Mouse (Mus musculus): ENCODE results near the gene Mapk10. TPM values are rescaled to one million over a fixed set of nuclear protein-coding genes. Genes with fewer than 3 reads are reported as not detected.

Mapk10 gene
- polyA plus RNA-seq, 1 experiment from 2014 or later: 1.0 TPM

DNA sequence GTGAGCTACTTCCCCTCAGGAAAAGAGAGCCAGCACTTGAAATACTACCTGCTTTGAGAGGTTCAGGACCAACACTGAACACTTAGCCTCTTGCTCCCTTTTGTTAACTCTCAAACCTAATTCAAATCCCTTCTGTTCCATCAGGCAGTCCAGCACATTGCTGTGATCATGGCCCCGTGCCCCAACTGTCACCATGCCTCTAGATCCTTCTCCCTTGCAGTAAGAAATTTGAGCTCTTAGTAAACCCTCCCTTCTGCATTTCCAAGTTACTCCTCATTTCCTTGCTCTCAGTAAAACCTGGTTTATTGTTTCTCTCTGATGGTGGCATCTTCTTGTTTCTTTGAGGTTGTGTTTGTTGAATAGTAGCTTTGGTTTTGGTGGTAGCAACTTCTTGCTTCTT, 101.7 kb downstream of the Mapk10 start:
- Histone ChIP-seq H3K9ac (no peak overlapping the region), H3K4me1 (no peaks in the 10 kb centered on the region), H3K27ac (replicated peaks) (no peak overlapping the region), H3K27me3 (replicated peaks) (no peaks in the 10 kb centered on the region), H3K4me3 (no peak overlapping the region), H3K4me2 (no peak overlapping the region), H3K9me3 (no peaks in the 10 kb centered on the region), H3K36me3 (no peaks in the 10 kb centered on the region)
- no peak for ATAC-seq (ENCODE audit: extremely low read depth, insufficient number of reproducible peaks, low FRiP score, low TSS enrichment)
- WGBS: 79% methylated on average over 1 of the region's 1 CpGs

DNA sequence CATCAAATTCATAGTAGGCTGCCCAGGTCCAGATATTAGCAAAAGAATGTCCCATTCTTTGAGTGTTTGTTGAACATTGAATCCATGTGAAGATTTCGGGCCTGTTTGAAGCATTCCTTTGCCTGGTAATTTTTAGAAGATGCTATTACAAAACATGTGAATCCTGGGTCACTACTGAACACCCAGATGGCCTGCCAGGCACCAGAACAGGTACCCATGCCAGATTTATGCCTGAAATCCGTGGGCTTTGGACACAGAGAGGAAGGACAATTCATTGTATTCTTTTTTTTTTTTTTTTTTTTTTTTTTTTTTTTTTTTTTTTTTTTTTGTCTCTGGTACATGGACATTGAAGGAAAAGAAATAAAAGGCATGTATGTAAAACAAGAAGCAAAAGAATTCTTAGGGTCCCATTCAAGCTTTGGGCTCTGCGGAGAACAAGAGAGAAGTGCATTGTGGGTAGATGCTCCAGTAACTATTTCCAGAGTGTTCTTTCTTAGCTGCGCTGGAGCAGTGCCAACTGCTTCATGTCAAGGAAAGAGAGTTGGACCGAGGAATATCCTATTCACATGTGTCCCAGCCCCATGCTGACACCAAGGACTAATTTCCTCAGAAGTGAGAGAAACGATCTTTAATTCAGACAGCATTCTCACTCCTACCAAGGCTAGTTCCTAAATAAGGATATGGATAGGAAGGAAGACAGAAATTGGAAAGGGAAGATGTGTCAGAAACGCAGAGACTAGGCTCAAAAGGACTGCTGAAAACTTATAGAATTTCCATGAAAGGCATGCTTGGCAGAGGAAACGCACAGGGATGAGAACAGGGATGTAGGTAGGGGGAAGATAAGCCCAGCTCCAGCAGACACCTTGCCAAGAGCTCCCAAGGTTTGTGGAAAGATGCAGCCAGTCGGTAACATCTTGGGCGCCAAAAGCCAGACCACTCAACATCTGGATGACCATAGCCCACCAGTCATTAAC, 105.4 kb downstream of the Mapk10 start:
- Histone ChIP-seq H3K27me3 (replicated peaks) (no peaks in the 10 kb centered on the region), H3K27ac (replicated peaks) (no peak overlapping the region), H3K4me1 (peaks cover 8% of the 10 kb centered on the region), H3K9ac (no peak overlapping the region), H3K4me3 (no peak overlapping the region), H3K9me3 (no peaks in the 10 kb centered on the region), H3K36me3 (no peaks in the 10 kb centered on the region), H3K4me2 (no peak overlapping the region)
- 77% methylated on average over 10 of the region's 10 CpGs for WGBS
- ATAC-seq (ENCODE audit: extremely low read depth, insufficient number of reproducible peaks, low FRiP score, low TSS enrichment): no peak

DNA sequence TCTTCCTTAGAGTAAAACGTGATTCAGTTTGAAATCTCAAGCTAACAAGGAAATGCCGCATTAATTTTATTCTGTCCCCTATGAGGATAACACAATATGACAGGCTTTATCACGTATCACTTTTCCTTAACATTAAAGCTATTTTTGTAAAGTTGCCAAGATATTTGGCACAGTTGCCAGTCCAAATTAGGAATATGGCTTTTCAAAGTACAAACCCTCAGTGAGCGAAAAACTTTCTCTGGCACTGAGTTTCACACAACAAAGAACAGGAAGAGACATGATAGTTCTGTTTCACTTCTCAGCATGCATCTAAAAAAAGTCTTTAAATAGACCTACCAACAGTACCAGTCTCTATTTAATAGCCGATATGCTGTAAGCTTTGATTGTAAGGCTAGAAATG, 107.1 kb downstream of the Mapk10 start:
- no peaks in the 10 kb centered on the region for H3K9me3 ChIP-seq
- H3K27me3 ChIP-seq (replicated peaks): no peaks in the 10 kb centered on the region
- ATAC-seq (ENCODE audit: extremely low read depth, insufficient number of reproducible peaks, low FRiP score, low TSS enrichment): no peak
- H3K4me3 ChIP-seq: no peak overlapping the region
- no peak overlapping the region for H3K27ac ChIP-seq (replicated peaks)
- H3K4me1 ChIP-seq: peaks cover 8% of the 10 kb centered on the region
- 67% methylated on average over 5 of the region's 5 CpGs for WGBS
- H3K36me3 ChIP-seq: no peaks in the 10 kb centered on the region
- H3K4me2 ChIP-seq: no peak overlapping the region
- H3K9ac ChIP-seq: no peak overlapping the region

DNA sequence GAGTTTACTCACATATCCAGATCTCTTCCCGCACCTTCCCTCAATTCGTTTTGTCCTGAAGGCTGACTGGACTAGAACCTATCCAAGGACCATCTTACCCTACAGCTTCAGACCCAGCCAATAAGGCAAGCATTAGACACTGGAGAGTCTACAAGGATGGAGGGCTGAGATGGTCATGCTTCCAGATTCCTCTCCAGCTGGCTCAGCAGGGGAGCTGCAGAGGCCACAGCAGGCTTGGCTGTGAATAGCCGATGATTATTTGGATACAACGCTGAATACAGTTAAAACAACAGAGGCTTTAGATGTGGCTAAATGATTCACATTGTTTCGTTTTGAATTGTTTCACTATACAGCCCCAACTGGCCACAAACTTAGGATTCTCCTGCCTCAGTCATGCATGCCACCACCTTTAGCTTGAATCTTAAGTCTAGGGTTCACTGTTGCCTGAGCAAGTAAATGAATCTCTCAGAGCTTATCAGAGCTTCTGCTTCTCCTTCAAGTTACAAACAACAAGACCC, 108.2 kb downstream of the Mapk10 start:
- no peak for ATAC-seq (ENCODE audit: extremely low read depth, insufficient number of reproducible peaks, low FRiP score, low TSS enrichment)
- Histone ChIP-seq H3K4me3 (no peak overlapping the region), H3K4me1 (peaks cover 8% of the 10 kb centered on the region), H3K9ac (no peak overlapping the region), H3K27me3 (replicated peaks) (no peaks in the 10 kb centered on the region), H3K4me2 (no peak overlapping the region), H3K27ac (replicated peaks) (no peak overlapping the region), H3K36me3 (no peaks in the 10 kb centered on the region), H3K9me3 (no peaks in the 10 kb centered on the region)
- 68% methylated on average over 5 of the region's 5 CpGs for WGBS

DNA sequence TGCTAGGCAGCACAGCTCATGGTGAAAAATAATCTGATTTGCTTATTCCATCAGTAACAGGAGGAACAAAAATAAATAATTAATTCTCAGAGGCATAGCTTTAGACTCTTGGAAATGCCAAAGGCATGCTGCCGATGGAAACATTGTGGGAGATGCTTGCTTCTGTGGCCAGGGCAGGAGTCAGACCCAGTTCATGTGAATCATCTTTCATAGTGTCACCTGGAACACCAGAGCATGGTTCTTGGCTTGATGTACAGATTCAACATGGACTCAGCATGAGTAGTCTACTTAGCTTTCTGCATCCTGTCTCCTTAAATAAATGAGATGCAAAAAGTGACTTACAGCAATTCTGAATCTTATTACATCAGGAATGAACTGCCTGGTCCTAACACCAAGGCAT, 109.0 kb downstream of the Mapk10 start:
- H3K36me3 ChIP-seq: no peaks in the 10 kb centered on the region
- no peaks in the 10 kb centered on the region for H3K9me3 ChIP-seq
- no peak overlapping the region for H3K4me2 ChIP-seq
- 71% methylated on average over 1 of the region's 1 CpGs for WGBS
- no peak for ATAC-seq (ENCODE audit: extremely low read depth, insufficient number of reproducible peaks, low FRiP score, low TSS enrichment)
- H3K9ac ChIP-seq: no peak overlapping the region
- H3K27me3 ChIP-seq (replicated peaks): no peaks in the 10 kb centered on the region
- no peak overlapping the region for H3K4me3 ChIP-seq
- H3K27ac ChIP-seq (replicated peaks): no peak overlapping the region
- H3K4me1 ChIP-seq: peaks cover 8% of the 10 kb centered on the region

DNA sequence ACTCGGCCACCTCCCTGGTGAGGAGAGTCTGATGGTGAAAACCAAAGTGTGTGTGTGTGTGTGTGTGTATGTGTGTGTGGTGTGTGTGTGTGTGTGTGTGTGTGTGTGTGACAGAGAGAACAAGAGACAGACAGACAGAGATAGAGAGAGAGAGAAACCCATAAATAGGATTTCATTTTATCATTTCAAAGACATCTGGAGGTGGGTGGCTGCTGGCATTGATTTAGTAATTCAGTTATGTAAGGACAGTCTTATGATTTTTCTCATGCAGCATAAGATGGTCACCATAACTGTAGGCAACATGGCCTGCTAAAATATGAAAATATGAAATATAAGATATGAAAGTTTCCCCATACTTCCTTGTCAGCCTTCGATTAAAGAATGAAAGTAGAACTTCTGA, 117.0 kb downstream of the Mapk10 start:
- 74% methylated on average over 2 of the region's 2 CpGs for WGBS
- no peak overlapping the region for H3K27ac ChIP-seq (replicated peaks)
- H3K4me3 ChIP-seq: no peak overlapping the region
- H3K36me3 ChIP-seq: no peaks in the 10 kb centered on the region
- 0 out of 2 replicates have a peak, but pooled peaks cover 3% of the 10 kb centered on the region for H3K27me3 ChIP-seq (replicated peaks)
- no peak for ATAC-seq (ENCODE audit: extremely low read depth, insufficient number of reproducible peaks, low FRiP score, low TSS enrichment)
- no peak overlapping the region for H3K4me2 ChIP-seq
- H3K4me1 ChIP-seq: no peaks in the 10 kb centered on the region
- no peaks in the 10 kb centered on the region for H3K9me3 ChIP-seq
- H3K9ac ChIP-seq: no peak overlapping the region

DNA sequence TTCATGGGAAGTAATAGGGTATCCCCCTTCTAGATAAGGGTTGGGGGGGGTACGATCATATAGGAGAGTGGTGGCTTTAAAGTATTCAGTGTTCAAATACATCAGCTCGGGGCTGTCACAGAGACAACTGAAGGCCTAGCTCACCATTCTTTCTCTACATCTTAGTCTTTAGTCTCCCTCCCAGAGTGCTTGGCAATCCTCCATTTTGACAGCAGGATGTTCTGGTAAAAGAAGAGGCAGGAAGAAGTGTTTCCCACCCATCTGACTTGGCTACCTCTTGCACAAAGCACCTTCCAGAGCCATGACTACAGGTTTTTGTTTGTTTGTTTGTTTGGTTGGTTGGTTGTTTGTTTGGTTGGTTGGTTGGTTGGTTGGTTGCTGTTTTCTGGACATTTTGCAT, 125.3 kb downstream of the Mapk10 start:
- Histone ChIP-seq H3K36me3 (no peaks in the 10 kb centered on the region), H3K27me3 (replicated peaks) (no peaks in the 10 kb centered on the region), H3K9me3 (no peaks in the 10 kb centered on the region), H3K4me2 (no peak overlapping the region), H3K27ac (replicated peaks) (no peak overlapping the region), H3K9ac (no peak overlapping the region), H3K4me1 (no peaks in the 10 kb centered on the region), H3K4me3 (no peak overlapping the region)
- no peak for ATAC-seq (ENCODE audit: extremely low read depth, insufficient number of reproducible peaks, low FRiP score, low TSS enrichment)
- WGBS: 60% methylated on average over 2 of the region's 2 CpGs

DNA sequence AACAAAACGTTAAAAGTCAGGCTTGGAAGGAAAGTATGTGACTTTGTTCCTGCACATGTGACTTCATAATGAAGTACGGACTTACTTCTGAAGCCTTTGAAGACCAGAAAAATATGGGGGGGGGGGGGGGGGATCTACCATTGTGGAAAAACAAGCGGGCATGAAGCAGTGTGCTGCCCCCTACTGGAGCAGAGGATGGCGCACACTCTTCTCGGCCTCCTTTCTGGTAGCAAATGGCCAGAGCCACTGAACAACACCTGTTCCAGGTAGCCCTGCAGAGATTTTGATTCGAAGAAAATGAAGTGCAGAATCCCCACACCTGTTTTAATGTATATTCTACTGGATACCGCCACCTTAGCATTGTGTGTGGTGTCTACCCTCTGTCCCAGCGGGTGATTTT, 135.7 kb downstream of the Mapk10 start:
- 50% methylated on average over 8 of the region's 8 CpGs for WGBS
- Histone ChIP-seq H3K27me3 (replicated peaks) (no peaks in the 10 kb centered on the region), H3K9ac (no peak overlapping the region), H3K9me3 (no peaks in the 10 kb centered on the region), H3K27ac (replicated peaks) (no peak overlapping the region), H3K36me3 (no peaks in the 10 kb centered on the region), H3K4me1 (no peaks in the 10 kb centered on the region), H3K4me2 (no peak overlapping the region), H3K4me3 (no peak overlapping the region)
- ATAC-seq (ENCODE audit: extremely low read depth, insufficient number of reproducible peaks, low FRiP score, low TSS enrichment): no peak

DNA sequence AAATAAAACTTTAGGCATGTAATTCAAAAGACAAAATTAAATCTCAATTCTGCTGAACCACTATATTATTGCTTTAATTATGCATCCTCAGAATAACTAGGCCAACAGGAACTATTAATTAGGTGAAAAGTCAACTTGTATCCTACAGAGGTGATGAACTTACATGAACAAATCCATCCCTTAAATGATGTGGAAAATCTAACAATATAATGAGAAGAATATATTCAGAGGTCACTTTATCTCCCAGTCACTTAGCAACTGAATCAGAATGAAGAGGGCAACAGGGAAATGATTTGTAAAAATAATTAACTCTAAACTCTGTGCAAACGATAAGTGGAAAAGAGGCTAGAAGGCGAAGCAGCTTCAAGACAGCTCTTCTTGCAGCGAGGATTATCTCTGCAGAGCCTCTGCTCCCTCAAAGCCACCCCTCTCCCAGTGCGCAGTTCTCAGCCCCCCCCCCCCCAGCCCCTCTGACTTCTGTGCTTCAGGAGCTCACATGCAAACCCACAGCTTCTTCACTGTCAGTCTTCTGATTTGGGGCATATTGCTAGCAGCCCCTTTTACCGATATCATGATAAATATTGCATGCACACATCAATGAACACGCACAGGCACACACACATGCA, 138.8 kb downstream of the Mapk10 start:
- WGBS: 57% methylated on average over 6 of the region's 6 CpGs
- Histone ChIP-seq H3K4me3 (no peak overlapping the region), H3K4me2 (no peak overlapping the region), H3K9me3 (no peaks in the 10 kb centered on the region), H3K27me3 (replicated peaks) (no peaks in the 10 kb centered on the region), H3K27ac (replicated peaks) (no peak overlapping the region), H3K36me3 (no peaks in the 10 kb centered on the region), H3K9ac (no peak overlapping the region), H3K4me1 (no peaks in the 10 kb centered on the region)
- ATAC-seq (ENCODE audit: extremely low read depth, insufficient number of reproducible peaks, low FRiP score, low TSS enrichment): no peak

DNA sequence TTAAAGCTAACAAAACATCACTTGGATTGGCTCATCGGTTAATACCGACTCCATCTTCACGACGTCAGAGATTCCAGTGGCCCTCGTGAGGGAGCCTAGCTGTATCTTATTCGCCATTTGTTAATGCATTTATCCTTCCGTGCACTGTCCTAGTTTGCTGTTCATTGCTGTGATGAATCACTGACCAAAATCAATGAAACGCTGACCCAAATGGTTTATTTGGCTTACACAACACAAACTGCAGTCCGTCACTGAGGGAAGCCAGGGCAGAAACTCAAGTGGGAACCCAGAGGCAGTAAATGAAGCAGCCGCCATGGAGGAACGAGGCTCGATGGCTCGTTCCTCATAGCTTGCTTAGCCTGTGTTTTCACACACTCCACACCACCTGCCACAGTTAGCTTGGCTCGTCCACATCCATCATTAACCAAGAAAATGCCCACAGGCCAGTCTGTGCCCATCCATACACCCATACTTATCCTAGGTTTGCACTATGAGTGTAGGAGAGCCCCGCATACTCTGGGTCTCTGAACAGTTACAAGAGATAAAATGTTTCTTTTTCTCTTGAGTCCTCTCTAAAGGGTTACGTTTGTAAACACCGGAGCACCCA, 140.0 kb downstream of the Mapk10 start:
- 81% methylated on average over 17 of the region's 17 CpGs for WGBS
- Histone ChIP-seq H3K4me1 (no peaks in the 10 kb centered on the region), H3K4me3 (no peak overlapping the region), H3K9me3 (no peaks in the 10 kb centered on the region), H3K9ac (no peak overlapping the region), H3K36me3 (no peaks in the 10 kb centered on the region), H3K27me3 (replicated peaks) (no peaks in the 10 kb centered on the region), H3K4me2 (no peak overlapping the region), H3K27ac (replicated peaks) (no peak overlapping the region)
- no peak for ATAC-seq (ENCODE audit: extremely low read depth, insufficient number of reproducible peaks, low FRiP score, low TSS enrichment)

DNA sequence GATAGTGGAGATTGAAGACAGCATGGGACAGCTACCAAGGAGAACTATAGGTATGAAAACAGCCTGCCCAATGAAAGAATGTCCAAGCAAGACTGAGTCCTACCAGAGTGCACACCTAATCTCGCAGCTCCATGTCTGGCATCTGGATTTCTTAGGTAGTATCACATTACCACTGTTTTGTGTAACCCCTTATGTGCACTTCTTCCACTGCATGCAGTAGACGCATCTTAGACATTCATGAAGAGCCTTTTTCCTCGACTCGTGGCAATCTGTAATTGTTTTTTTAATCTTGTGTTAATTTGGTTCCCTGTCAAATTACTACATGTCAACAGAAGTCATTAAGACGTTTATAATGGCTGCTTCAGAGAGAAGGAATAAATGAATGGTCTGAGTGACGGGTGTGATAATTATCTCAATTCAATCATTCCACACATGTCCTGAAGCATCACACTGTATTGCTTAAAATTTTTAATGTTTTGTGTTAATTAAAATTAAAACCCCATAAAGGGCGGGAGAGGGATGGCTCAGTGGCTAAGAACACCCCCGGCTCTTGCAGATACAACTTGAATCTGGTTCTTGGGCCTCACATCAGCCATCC, 160.7 kb downstream of the Mapk10 start:
- no peaks in the 10 kb centered on the region for H3K4me1 ChIP-seq
- no peak overlapping the region for H3K27ac ChIP-seq (replicated peaks)
- no peak overlapping the region for H3K4me3 ChIP-seq
- no peak overlapping the region for H3K4me2 ChIP-seq
- WGBS: 67% methylated on average over 8 of the region's 8 CpGs
- H3K27me3 ChIP-seq (replicated peaks): no peaks in the 10 kb centered on the region
- H3K36me3 ChIP-seq: no peaks in the 10 kb centered on the region
- no peak overlapping the region for H3K9ac ChIP-seq
- ATAC-seq (ENCODE audit: extremely low read depth, insufficient number of reproducible peaks, low FRiP score, low TSS enrichment): no peak
- H3K9me3 ChIP-seq: no peaks in the 10 kb centered on the region
